Mouse (Mus musculus) CH12.LX (cell line): ENCODE measurements around the gene Cd248.

Source experiments
- CTCF ChIP-seq, 2 experiments: IDR thresholded peaks in 1 of 2; conservative IDR thresholded peaks in 1 of 2; 2 replicates each; pipeline ENCODE4 v1.5.1; 2011 to 2012; ENCODE audit warnings: low read depth in 2 of 2, low read length in 2 of 2, improper control_type of control experiment in 1 of 2, inconsistent platforms in 1 of 2, mild to moderate bottlenecking in 1 of 2, moderate library complexity in 1 of 2
- POLR2A ChIP-seq: IDR thresholded peaks from 2 replicates; pipeline ENCODE4 v1.6.1; 2011; ENCODE audit warnings: low read depth, mild to moderate bottlenecking, improper control_type of control experiment, low read length
- SMC3 ChIP-seq: IDR thresholded peaks from 2 replicates; pipeline ENCODE4 v1.6.1; 2011; ENCODE audit warnings: low read depth, low read length, improper control_type of control experiment
- ZMIZ1 ChIP-seq: IDR thresholded peaks from 2 replicates; pipeline ENCODE4 v1.6.1; 2012; ENCODE audit warnings: low read depth, mild to moderate bottlenecking, inconsistent platforms, low read length, improper control_type of control experiment

DNA sequence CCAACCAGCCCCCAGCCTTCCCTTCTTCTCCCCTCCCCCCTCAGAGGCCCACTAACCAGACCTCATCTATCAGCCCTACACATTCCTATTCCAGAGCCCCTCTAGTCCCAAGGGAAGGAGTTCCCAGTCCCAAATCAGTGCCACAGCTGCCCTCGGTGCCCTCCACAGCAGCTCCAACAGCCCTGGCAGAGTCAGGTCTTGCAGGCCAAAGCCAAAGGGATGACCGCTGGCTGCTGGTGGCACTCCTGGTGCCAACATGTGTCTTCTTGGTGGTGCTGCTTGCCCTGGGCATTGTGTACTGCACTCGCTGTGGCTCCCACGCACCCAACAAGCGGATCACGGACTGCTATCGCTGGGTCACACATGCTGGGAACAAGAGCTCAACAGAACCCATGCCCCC, 2.1 kb downstream of the Cd248 start:
- TF ChIP-seq SMC3 (no peak), CTCF (conservative IDR thresholded peaks at IDR 0.05 in 1 of 2, IDR thresholded peaks at IDR 0.05 in 1 of 2; ENCODE audit: low read depth in 2 of 2, low read length in 2 of 2) (no peak), ZMIZ1 (no peak), POLR2A (no peak)
